Comparison of ENCODE assay signal across 13 mouse cellular contexts in genomic region chr2:168549326-168549725, GRCm38 (mm10). TPM values are rescaled to one million over a fixed set of nuclear protein-coding genes. Genes with fewer than 3 reads are reported as not detected.
DNase-seq lines count a peak whose midpoint lies in the region; ATAC-seq and TF ChIP-seq lines count a peak whose summit lies in the region.
"Had no signal": no experiment of that assay in that cellular context is flagged by ENCODE, and none has a peak within 500 bp of the region (broad histone marks: within the 10 kb centered on the region; RNA-seq: fewer than 3 reads in every experiment).

No protein-coding gene starts in this region.

- ATAC-seq in forebrain, postnatal 0 days: no peak
- peak; percentile 76 for ATAC-seq in Patski

- TF ChIP-seq CTCF in forebrain, postnatal 0 days (IDR thresholded peaks at IDR 0.05; ENCODE audit: low read depth): no peak
- no peak for TF ChIP-seq CTCF in Patski (IDR thresholded peaks at IDR 0.05)

- H3K9me3 ChIP-seq in forebrain, embryonic 10.5 days: no peaks in the 10 kb centered on the region
- no peaks in the 10 kb centered on the region for H3K9me3 ChIP-seq in forebrain, postnatal 0 days (ENCODE audit: low read length)
- H3K9me3 ChIP-seq: hindbrain, embryonic 13.5 days had no signal

- no peaks in the 10 kb centered on the region for H3K79me2 ChIP-seq in myocyte (ENCODE audit: control insufficient read depth, insufficient read depth)

- no peaks in the 10 kb centered on the region for H3K36me3 ChIP-seq in forebrain, embryonic 10.5 days (replicated peaks)
- H3K36me3 ChIP-seq in forebrain, postnatal 0 days (ENCODE audit: insufficient read depth): no peaks in the 10 kb centered on the region
- no peaks in the 10 kb centered on the region for H3K36me3 ChIP-seq in myocyte (ENCODE audit: control insufficient read depth, insufficient read depth)
- H3K36me3 ChIP-seq: hindbrain, embryonic 13.5 days had no signal

- peak overlapping the region; percentile 58; the same call in 1 of the 2 replicates for H3K27ac ChIP-seq in forebrain, embryonic 10.5 days
- no peak overlapping the region for H3K27ac ChIP-seq in forebrain, postnatal 0 days (ENCODE audit: low read depth, low read length)
- H3K27ac ChIP-seq: hindbrain, embryonic 13.5 days had no signal

- peaks cover 10% of the 10 kb centered on the region for H3K27me3 ChIP-seq in forebrain, embryonic 10.5 days (ENCODE audit: poor library complexity, severe bottlenecking)
- no peaks in the 10 kb centered on the region for H3K27me3 ChIP-seq in forebrain, postnatal 0 days (ENCODE audit: insufficient read depth, low read length)
- H3K27me3 ChIP-seq in Patski (no peaks in the 10 kb centered on the region), myocyte (ENCODE audit: control insufficient read depth, insufficient read depth, insufficient read length) (no peaks in the 10 kb centered on the region)

- POLR2A ChIA-PET in Patski (lab: Charles Lee): interaction anchor here (0.6 kb wide), 1 partner anchor 395 kb away, joined by 3 read pairs; no protein-coding TSS in a partner anchor

- no peak overlapping the region for H3K9ac ChIP-seq in forebrain, postnatal 0 days
- H3K9ac ChIP-seq: hindbrain, embryonic 13.5 days had no signal

- no peak overlapping the region for H3ac ChIP-seq in myocyte (ENCODE audit: control insufficient read depth, insufficient read length)

- no peak overlapping the region for H3K4me3 ChIP-seq in forebrain, embryonic 10.5 days
- H3K4me3 ChIP-seq in forebrain, postnatal 0 days (ENCODE audit: low read depth, low read length): no peak overlapping the region
- H3K4me3 ChIP-seq in myocyte: no peak overlapping the region
- H3K4me3 ChIP-seq: hindbrain, embryonic 13.5 days had no signal

- H3K4me2 ChIP-seq in forebrain, postnatal 0 days (ENCODE audit: low read depth): no peak overlapping the region
- H3K4me2 ChIP-seq in myocyte (ENCODE audit: low read depth): peak overlapping the region; percentile 98
- H3K4me2 ChIP-seq: hindbrain, embryonic 13.5 days had no signal

- CTCF ChIA-PET in Patski (lab: Charles Lee): interaction anchor here (1.0 kb wide), 1 partner anchor 23 kb away, joined by 4 read pairs; no protein-coding TSS in a partner anchor

- 56% methylated on average over 12 of the region's 12 CpGs for WGBS in forebrain, embryonic 10.5 days
- WGBS in forebrain, postnatal 0 days: 48% methylated on average over 12 of the region's 12 CpGs

- no peak for TF ChIP-seq POLR2A in myocyte (IDR thresholded peaks at IDR 0.05; ENCODE audit: insufficient read length, low read depth)

- DNase-seq in forebrain, embryonic 10.5 days (ENCODE audit: extremely low spot score, low spot score): no peak
- DNase-seq in forebrain, postnatal 0 days: no peak
- DNase-seq in kidney, postnatal 4 days: peak; percentile 55 to 67
- DNase-seq in kidney, postnatal 36 days: no peak
- DNase-seq in Patski (ENCODE audit: low read depth, low spot score): peak; percentile 82
- no peak for DNase-seq in left cerebral cortex, adult 18-20 months (ENCODE audit: low spot score in 2 of 2)
- no peak for DNase-seq in thymus, postnatal 0 days (ENCODE audit: low spot score)
- DNase-seq: cerebellum, adult 9-11 months; lung, adult 2 months; retina, postnatal 1 day; thymus, postnatal 36 days had no signal

- in situ Hi-C loops in Patski (cut with MboI; ENCODE audit: low pct_unique_long_range_greater_than_20kb): loop anchor here (5.0 kb wide), 2 partner anchors 78 to 82 kb away; no protein-coding TSS in a partner anchor

- peaks cover 52% of the 10 kb centered on the region for H3K4me1 ChIP-seq in forebrain, embryonic 10.5 days
- H3K4me1 ChIP-seq in forebrain, postnatal 0 days (ENCODE audit: insufficient read depth): no peaks in the 10 kb centered on the region

TF ChIP-seq in myocyte, 11 proteins besides CTCF, POLR2A, EP300 and RAD21:
- no peak for TF ChIP-seq TCF12 (IDR thresholded peaks at IDR 0.05; ENCODE audit: insufficient read depth, poor library complexity, severe bottlenecking)
- TF ChIP-seq MYOD1 (IDR thresholded peaks at IDR 0.05; ENCODE audit: control insufficient read depth in 1 of 3, insufficient read length in 2 of 3, low read depth in 2 of 3): peak in 1 of 3 experiments; percentile 25
- no peak for TF ChIP-seq MAX (IDR thresholded peaks at IDR 0.05; ENCODE audit: low read depth)
- no peak for TF ChIP-seq SRF (IDR thresholded peaks at IDR 0.05; ENCODE audit: control insufficient read depth, insufficient read length, low read depth)
- no peak for TF ChIP-seq CEBPB (IDR thresholded peaks at IDR 0.05; ENCODE audit: insufficient read depth, poor library complexity, severe bottlenecking)
- TF ChIP-seq MYOG (IDR thresholded peaks at IDR 0.05; ENCODE audit: control insufficient read depth in 1 of 3, insufficient read depth in 1 of 3, insufficient read length in 2 of 3, low read depth in 2 of 3): peak in 1 of 3 experiments; percentile 21
- no peak for TF ChIP-seq POLR2AphosphoS2 (IDR thresholded peaks at IDR 0.05; ENCODE audit: insufficient read length, low read depth)
- no peak for TF ChIP-seq USF1 (IDR thresholded peaks at IDR 0.05; ENCODE audit: low read depth)
- no peak for TF ChIP-seq REST (IDR thresholded peaks at IDR 0.05; ENCODE audit: insufficient read depth, insufficient read length)
- no peak for TF ChIP-seq TCF3 (IDR thresholded peaks at IDR 0.05; ENCODE audit: insufficient read length, low read depth)

RNA-seq across cellular contexts. Expression of gene Nfatc2, which starts 52.1 kb away (rescaled TPM):
- 0.36 and 0.53 TPM in 2 replicates for polyA plus RNA-seq in forebrain, embryonic 10.5 days (2016; fragmentation: Nextera tagmentation; extraction: Ambion mirVana)
- 2.1 and 3.1 TPM in 2 replicates for total RNA-seq in forebrain, postnatal 0 days (2014; rRNA removed)
- polyA plus RNA-seq in forebrain, postnatal 0 days (2015; fragmentation: Nextera tagmentation; extraction: Ambion mirVana): 2.0 and 3.2 TPM in 2 replicates
- 0.03 TPM for polyA plus RNA-seq in Patski (2021)
- 0.55 TPM for polyA plus RNA-seq in myocyte (2012; fragmentation: generic; extraction: Trizol)
- 10 to 100 TPM in 1 of 2 experiments, 1 to 10 TPM in 1; 9.3 to 11.7 TPM for total RNA-seq in left cerebral cortex, adult 18-20 months (2021)
- polyA plus RNA-seq in thymus, postnatal 0 days (2015; fragmentation: Nextera tagmentation; extraction: Ambion mirVana): 3.1 and 4.0 TPM in 2 replicates

Comparison
In these comparisons a context has a peak if more than half of its experiments do, and no peak if none do; other contexts are left out.
1. DNase-seq: peak in kidney, postnatal 4 days (2 of 2) and Patski (single experiment); none in forebrain, embryonic 10.5 days (single experiment), forebrain, postnatal 0 days (single experiment), kidney, postnatal 36 days (0 of 2), left cerebral cortex, adult 18-20 months (0 of 2) and thymus, postnatal 0 days (single experiment).